Mouse (Mus musculus): ENCODE measurements around the gene Cyb561a3. TPM values are rescaled to one million over a fixed set of nuclear protein-coding genes. Genes with fewer than 3 reads are reported as not detected.

Cyb561a3 gene
- polyA plus RNA-seq, 2 experiments = 18.9 to 23.1 TPM

DNA sequence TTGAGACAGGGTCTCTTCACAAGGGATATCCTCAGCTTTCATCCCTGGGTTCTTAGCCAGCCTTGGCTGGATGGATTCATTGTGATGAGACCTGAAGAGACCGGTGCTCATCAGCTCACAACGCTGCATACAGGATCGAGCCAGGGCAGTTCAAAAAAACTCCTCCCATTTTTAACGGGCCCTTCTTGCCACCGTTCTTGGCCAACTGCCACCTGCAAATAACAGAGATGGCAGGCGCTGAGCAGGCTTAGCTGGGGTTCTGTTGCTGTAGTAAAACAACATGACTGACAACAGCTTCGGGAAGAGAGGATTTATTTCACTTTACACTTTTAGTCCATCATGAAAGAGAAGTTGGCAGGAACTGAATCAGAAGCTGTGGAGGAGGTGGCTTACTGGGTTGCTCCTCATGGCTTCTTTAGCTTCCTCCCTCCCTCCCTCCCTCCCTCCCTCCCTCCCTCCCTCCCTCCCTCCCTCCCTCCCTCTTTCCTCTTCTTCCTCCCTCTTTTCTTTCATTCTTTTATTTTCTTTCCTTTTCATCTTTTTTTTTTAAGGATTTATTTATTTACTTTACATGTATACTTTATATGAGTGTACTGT is 6.7 kb downstream of the Cyb561a3 start:
- no peak for TF ChIP-seq POLR2A (IDR thresholded peaks at IDR 0.05; ENCODE audit: borderline replicate concordance, extremely low read depth, insufficient read depth, insufficient read length)
- no peaks in the 10 kb centered on the region for H3K9me3 ChIP-seq (ENCODE audit: control insufficient read depth, low read length)
- H3K4me2 ChIP-seq (replicated peaks; ENCODE audit: low read depth, low read length, severe bottlenecking) = no peak overlapping the region
- H3K27ac ChIP-seq (replicated peaks; ENCODE audit: low read depth, low read length) = no peak overlapping the region
- H3K4me1 ChIP-seq (ENCODE audit: control insufficient read depth, insufficient read depth, low read length) = no peaks in the 10 kb centered on the region; the same call in 1 of the 2 replicates
- no peak overlapping the region for H3K4me3 ChIP-seq (replicated peaks; ENCODE audit: low read length)
- no peak for DNase-seq (ENCODE audit: low spot score)
- H3K9ac ChIP-seq (ENCODE audit: low read depth, low read length, severe bottlenecking) = no peak overlapping the region
- 58% methylated on average over 7 of the region's 7 CpGs for WGBS
- no peak for ATAC-seq (ENCODE audit: low FRiP score, low read depth)
- no peaks in the 10 kb centered on the region for H3K27me3 ChIP-seq (ENCODE audit: control insufficient read depth, insufficient read depth, low read length)
- H3K36me3 ChIP-seq (ENCODE audit: control insufficient read depth, insufficient read depth, low read length) = peaks cover 28% of the 10 kb centered on the region; the same call in 1 of the 2 replicates

DNA sequence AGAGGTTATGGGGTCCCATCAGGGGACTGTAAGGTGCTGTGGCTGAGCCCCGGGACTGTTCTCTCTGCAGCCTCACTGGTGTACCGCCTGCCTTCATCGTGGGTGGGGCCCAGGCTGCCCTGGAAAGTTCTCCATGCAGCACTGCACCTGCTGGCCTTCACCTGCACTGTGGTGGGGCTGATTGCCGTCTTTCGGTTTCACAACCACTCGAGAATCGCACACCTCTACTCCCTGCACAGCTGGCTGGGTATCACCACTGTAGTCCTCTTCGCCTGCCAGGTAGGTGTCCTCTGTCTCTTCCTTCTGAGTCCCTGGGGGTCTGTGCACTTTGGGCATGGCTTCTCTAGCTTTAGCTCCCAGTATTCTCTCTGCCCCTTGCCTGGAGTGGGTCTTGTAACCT is 8.1 kb downstream of the Cyb561a3 start:
- TF ChIP-seq POLR2A (IDR thresholded peaks at IDR 0.05; ENCODE audit: borderline replicate concordance, extremely low read depth, insufficient read depth, insufficient read length) = no peak
- DNase-seq (ENCODE audit: low spot score) = no peak
- 84% methylated on average over 8 of the region's 8 CpGs for WGBS
- Histone ChIP-seq H3K36me3 (ENCODE audit: control insufficient read depth, insufficient read depth, low read length) (peaks cover 37% of the 10 kb centered on the region; the same call in 1 of the 2 replicates), H3K4me3 (replicated peaks; ENCODE audit: low read length) (no peak overlapping the region), H3K27ac (replicated peaks; ENCODE audit: low read depth, low read length) (no peak overlapping the region), H3K9ac (ENCODE audit: low read depth, low read length, severe bottlenecking) (no peak overlapping the region), H3K9me3 (ENCODE audit: control insufficient read depth, low read length) (no peaks in the 10 kb centered on the region), H3K27me3 (ENCODE audit: control insufficient read depth, insufficient read depth, low read length) (no peaks in the 10 kb centered on the region), H3K4me1 (ENCODE audit: control insufficient read depth, insufficient read depth, low read length) (no peaks in the 10 kb centered on the region), H3K4me2 (replicated peaks; ENCODE audit: low read depth, low read length, severe bottlenecking) (no peak overlapping the region)
- ATAC-seq (ENCODE audit: low FRiP score, low read depth) = no peak

DNA sequence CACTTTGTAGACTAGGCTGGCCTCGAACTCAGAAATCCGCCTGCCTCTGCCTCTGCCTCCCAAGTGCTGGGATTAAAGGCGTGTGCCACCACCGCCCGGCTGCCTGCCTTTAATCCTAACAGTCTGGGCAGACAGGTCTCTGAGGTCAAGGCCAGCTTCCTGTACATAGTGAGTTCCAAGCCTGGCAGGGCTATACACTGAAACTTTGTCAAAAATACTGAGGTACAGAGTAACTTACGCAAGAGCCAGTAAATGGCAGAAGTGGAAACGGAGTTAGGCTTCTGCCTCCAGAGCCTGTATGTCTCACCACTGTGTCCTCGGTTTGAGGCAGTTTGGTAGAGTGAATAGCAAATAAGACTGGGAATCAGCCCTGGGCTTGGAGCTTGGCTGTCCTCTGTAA is 10.3 kb downstream of the Cyb561a3 start:
- H3K36me3 ChIP-seq (ENCODE audit: control insufficient read depth, insufficient read depth, low read length) = peaks cover 37% of the 10 kb centered on the region; the same call in 1 of the 2 replicates
- H3K4me3 ChIP-seq (replicated peaks; ENCODE audit: low read length) = no peak overlapping the region
- H3K27ac ChIP-seq (replicated peaks; ENCODE audit: low read depth, low read length) = no peak overlapping the region
- no peak for TF ChIP-seq POLR2A (IDR thresholded peaks at IDR 0.05; ENCODE audit: borderline replicate concordance, extremely low read depth, insufficient read depth, insufficient read length)
- H3K27me3 ChIP-seq (ENCODE audit: control insufficient read depth, insufficient read depth, low read length) = no peaks in the 10 kb centered on the region
- no peaks in the 10 kb centered on the region for H3K4me1 ChIP-seq (ENCODE audit: control insufficient read depth, insufficient read depth, low read length)
- no peak overlapping the region for H3K9ac ChIP-seq (ENCODE audit: low read depth, low read length, severe bottlenecking)
- no peak for ATAC-seq (ENCODE audit: low FRiP score, low read depth)
- WGBS = 92% methylated on average over 8 of the region's 8 CpGs
- DNase-seq (ENCODE audit: low spot score) = no peak
- no peak overlapping the region for H3K4me2 ChIP-seq (replicated peaks; ENCODE audit: low read depth, low read length, severe bottlenecking)
- H3K9me3 ChIP-seq (ENCODE audit: control insufficient read depth, low read length) = no peaks in the 10 kb centered on the region

DNA sequence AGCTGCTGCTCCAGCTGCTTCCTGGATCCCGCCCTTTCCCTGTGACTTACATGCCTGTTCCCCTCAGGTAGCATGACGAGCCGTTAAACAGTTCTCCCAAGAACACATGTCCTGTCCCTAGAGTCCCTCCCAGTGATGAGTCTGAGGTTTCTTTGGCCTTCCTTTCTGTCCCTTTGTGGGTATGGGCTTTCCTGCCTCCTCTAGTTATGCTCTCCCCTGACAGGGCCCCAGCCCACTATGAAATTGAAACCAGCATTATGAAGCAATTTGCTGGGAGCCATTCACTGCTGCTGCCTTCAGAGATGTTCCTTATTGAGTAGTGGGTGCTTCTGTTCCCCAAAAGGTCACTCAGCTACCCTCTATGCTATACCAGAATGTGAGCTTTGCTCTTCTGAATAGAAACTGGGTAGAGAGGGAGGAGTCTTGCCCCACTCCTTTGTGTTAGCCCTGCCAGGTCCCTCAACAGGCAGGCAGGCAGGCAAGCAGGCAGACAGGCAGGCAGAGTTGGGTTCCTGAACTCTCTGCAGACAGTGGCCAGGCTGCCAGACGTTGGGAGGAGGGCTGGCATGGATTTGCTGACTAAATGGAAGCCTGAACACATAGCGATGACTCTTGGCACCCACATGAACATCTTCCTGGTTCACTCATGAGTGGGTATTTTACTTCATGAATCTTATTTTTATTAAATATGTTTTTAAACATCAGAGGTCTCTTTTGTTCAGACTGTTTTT is 12.3 kb downstream of the Cyb561a3 start:
- no peaks in the 10 kb centered on the region for H3K9me3 ChIP-seq (ENCODE audit: control insufficient read depth, low read length)
- TF ChIP-seq POLR2A (IDR thresholded peaks at IDR 0.05; ENCODE audit: borderline replicate concordance, extremely low read depth, insufficient read depth, insufficient read length) = no peak
- H3K27me3 ChIP-seq (ENCODE audit: control insufficient read depth, insufficient read depth, low read length) = no peaks in the 10 kb centered on the region
- ATAC-seq (ENCODE audit: low FRiP score, low read depth) (no peak), DNase-seq (ENCODE audit: low spot score) (no peak)
- no peak overlapping the region for H3K4me2 ChIP-seq (replicated peaks; ENCODE audit: low read depth, low read length, severe bottlenecking)
- H3K4me1 ChIP-seq (ENCODE audit: control insufficient read depth, insufficient read depth, low read length) = no peaks in the 10 kb centered on the region
- H3K36me3 ChIP-seq (ENCODE audit: control insufficient read depth, insufficient read depth, low read length) = peaks cover 35% of the 10 kb centered on the region
- H3K27ac ChIP-seq (replicated peaks; ENCODE audit: low read depth, low read length) = 0 out of 2 replicates have a peak overlapping the region, but pooled peaks have one; percentile 19
- 0 out of 2 replicates have a peak overlapping the region, but pooled peaks have one; percentile 21 for H3K9ac ChIP-seq (ENCODE audit: low read depth, low read length, severe bottlenecking)
- WGBS = 65% methylated on average over 5 of the region's 5 CpGs
- H3K4me3 ChIP-seq (replicated peaks; ENCODE audit: low read length) = no peak overlapping the region

DNA sequence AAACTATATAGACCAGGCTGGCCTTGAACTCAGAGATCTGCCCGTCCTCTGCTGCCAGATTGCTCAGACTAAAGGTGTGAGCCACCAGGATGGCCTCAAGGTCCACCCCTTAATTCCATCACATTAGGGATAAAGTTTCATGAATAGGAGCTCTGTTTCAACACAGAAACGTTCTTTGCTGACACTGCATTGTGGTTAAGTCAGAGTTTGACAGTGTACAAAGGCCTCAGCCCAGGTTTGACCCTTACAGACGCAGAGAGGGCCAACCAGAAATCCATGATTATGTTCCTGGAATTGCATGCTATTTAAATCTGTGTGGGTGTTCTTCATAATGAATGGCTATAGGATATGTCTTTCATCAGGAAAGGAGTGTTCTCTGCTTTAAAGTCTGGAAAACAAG is 13.3 kb downstream of the Cyb561a3 start:
- no peaks in the 10 kb centered on the region for H3K27me3 ChIP-seq (ENCODE audit: control insufficient read depth, insufficient read depth, low read length)
- DNase-seq (ENCODE audit: low spot score) (no peak), ATAC-seq (ENCODE audit: low FRiP score, low read depth) (no peak)
- peaks cover 39% of the 10 kb centered on the region for H3K36me3 ChIP-seq (ENCODE audit: control insufficient read depth, insufficient read depth, low read length)
- no peak for TF ChIP-seq POLR2A (IDR thresholded peaks at IDR 0.05; ENCODE audit: borderline replicate concordance, extremely low read depth, insufficient read depth, insufficient read length)
- no peak overlapping the region for H3K27ac ChIP-seq (replicated peaks; ENCODE audit: low read depth, low read length)
- H3K9ac ChIP-seq (ENCODE audit: low read depth, low read length, severe bottlenecking) = no peak overlapping the region
- H3K4me1 ChIP-seq (ENCODE audit: control insufficient read depth, insufficient read depth, low read length) = no peaks in the 10 kb centered on the region
- H3K4me3 ChIP-seq (replicated peaks; ENCODE audit: low read length) = no peak overlapping the region
- H3K9me3 ChIP-seq (ENCODE audit: control insufficient read depth, low read length) = no peaks in the 10 kb centered on the region
- WGBS = 69% methylated on average over 3 of the region's 3 CpGs
- no peak overlapping the region for H3K4me2 ChIP-seq (replicated peaks; ENCODE audit: low read depth, low read length, severe bottlenecking)

All from limb, embryonic 14.5 days (tissue).